Comparison of ENCODE assay signal across 11 mouse cellular contexts in genomic region chr5:21271386-21272354, GRCm38 (mm10).
A peak's percentile ranks its signal among the peaks of the same experiment; 100 is the strongest.
DNase-seq lines count a peak whose midpoint lies in the region.
"Had no signal": no experiment of that assay in that cellular context is flagged by ENCODE, and none has a peak within 500 bp of the region (broad histone marks: within the 10 kb centered on the region; RNA-seq: fewer than 3 reads in every experiment).

No protein-coding gene starts in this region.

- H3K4me3 ChIP-seq in limb, embryonic 10.5 days, result no peak overlapping the region
- H3K4me3 ChIP-seq: embryonic facial prominence, embryonic 13.5 days; heart, embryonic 10.5 days had no signal

- H3K27ac ChIP-seq in limb, embryonic 10.5 days, result no peak overlapping the region
- H3K27ac ChIP-seq: embryonic facial prominence, embryonic 13.5 days; heart, embryonic 10.5 days had no signal

- intact Hi-C loops in heart, postnatal 25 days (cut with DNase I), result no loop called here

- no peaks in the 10 kb centered on the region for H3K36me3 ChIP-seq in limb, embryonic 10.5 days
- H3K36me3 ChIP-seq: embryonic facial prominence, embryonic 13.5 days; heart, embryonic 10.5 days had no signal

- H3K27me3 ChIP-seq in limb, embryonic 10.5 days (ENCODE audit: low read depth, poor library complexity, severe bottlenecking), result no peaks in the 10 kb centered on the region
- H3K27me3 ChIP-seq: embryonic facial prominence, embryonic 13.5 days had no signal

- peak; percentile 94 for DNase-seq in heart, adult 11 months
- DNase-seq in heart, postnatal 25 days (ENCODE audit: low spot score), result no peak
- peak; percentile 59 for DNase-seq in A20 (ENCODE audit: low read depth, low spot score)
- DNase-seq in embryo, embryonic 11 days, result peak; percentile 31
- peak; percentile 61 for DNase-seq in mesoderm, embryonic 11.5 days (ENCODE audit: low read depth, low spot score)
- no peak for DNase-seq in right cerebral cortex, postnatal 25 days
- DNase-seq in limb, embryonic 10.5 days (ENCODE audit: low spot score), result no peak
- no peak for DNase-seq in cerebellum, adult 8-10 months
- DNase-seq: adrenal gland, adult 8-10 months had no signal

- H3K4me1 ChIP-seq in limb, embryonic 10.5 days, result peaks cover 9% of the 10 kb centered on the region
- H3K4me1 ChIP-seq: heart, embryonic 10.5 days had no signal

- H3K9me3 ChIP-seq in limb, embryonic 10.5 days (replicated peaks), result no peaks in the 10 kb centered on the region
- H3K9me3 ChIP-seq: embryonic facial prominence, embryonic 13.5 days; heart, embryonic 10.5 days had no signal

- 69% methylated on average over 9 of the region's 9 CpGs for WGBS in limb, embryonic 10.5 days

Comparison
In these comparisons a context has a peak if more than half of its experiments do, and no peak if none do; other contexts are left out.
1. DNase-seq: peak in heart, adult 11 months (single experiment), A20 (single experiment), embryo, embryonic 11 days (single experiment) and mesoderm, embryonic 11.5 days (single experiment); none in heart, postnatal 25 days (single experiment), right cerebral cortex, postnatal 25 days (single experiment), limb, embryonic 10.5 days (single experiment) and cerebellum, adult 8-10 months (single experiment).